Mouse (Mus musculus) heart, embryonic 12.5 days (tissue): Measurements from ENCODE around the gene Toporsl. TPM values are rescaled to one million over a fixed set of nuclear protein-coding genes. Genes with fewer than 3 reads are reported as not detected.

Source experiments
- ATAC-seq: fragments of 200-750 bp; cut with Nextera tagmentation; 2 replicates; pipeline ENCODE4 v1.8.0; 2017; ENCODE audit warnings: moderate TSS enrichment, moderate library complexity; ENCODE audit not compliant: insufficient number of reproducible peaks, low FRiP score
- H3K27ac ChIP-seq: fragments of 300-500 bp; sonication (generic); 2 replicates; pipeline ENCODE4 v1.5.1; 2016; ENCODE audit warnings: mild to moderate bottlenecking, moderate library complexity; ENCODE audit not compliant: poor library complexity, severe bottlenecking
- H3K27me3 ChIP-seq: fragments of 300-500 bp; sonication (generic); replicated peaks from 2 replicates; pipeline ENCODE4 v1.6.1; 2016; ENCODE audit warnings: mild to moderate bottlenecking, moderate library complexity
- H3K36me3 ChIP-seq: fragments of 300-500 bp; sonication (generic); 2 replicates; pipeline ENCODE4 v1.6.1; 2016; ENCODE audit warnings: mild to moderate bottlenecking, moderate library complexity
- H3K4me1 ChIP-seq: fragments of 300-500 bp; sonication (generic); replicated peaks from 2 replicates; pipeline ENCODE4 v1.6.1; 2016; ENCODE audit warnings: mild to moderate bottlenecking
- H3K4me2 ChIP-seq: fragments of 300-500 bp; sonication (generic); 2 replicates; pipeline ENCODE4 v1.6.1; 2016; ENCODE audit warnings: mild to moderate bottlenecking, moderate library complexity
- H3K4me3 ChIP-seq: fragments of 300-500 bp; sonication (generic); 2 replicates; pipeline ENCODE4 v1.5.1; 2016; ENCODE audit warnings: mild to moderate bottlenecking
- H3K9ac ChIP-seq: fragments of 300-500 bp; sonication (generic); 2 replicates; pipeline ENCODE4 v1.6.1; 2016; ENCODE audit warnings: mild to moderate bottlenecking, moderate library complexity
- H3K9me3 ChIP-seq: fragments of 300-500 bp; sonication (generic); replicated peaks from 2 replicates; pipeline ENCODE4 v1.6.1; 2016; ENCODE audit warnings: mild to moderate bottlenecking, moderate library complexity
- WGBS: fragments of 180-500 bp; shearing (Covaris S2); methylation state at CpG from one replicate; pipeline ENCODE4 v1.1.7; 2016; 5-methylcytosine and 5-hydroxymethylcytosine counted together
- polyA plus RNA-seq: library from polyadenylated mRNA; unstranded; fragments of >200 nt; fragmentation: Nextera tagmentation; extraction: Ambion mirVana; gene quantifications from 2 replicates; pipeline ENCODE4 v1.2.1, GENCODE M21; 2016

The Toporsl gene
- not detected in 2 replicates for polyA plus RNA-seq

DNA sequence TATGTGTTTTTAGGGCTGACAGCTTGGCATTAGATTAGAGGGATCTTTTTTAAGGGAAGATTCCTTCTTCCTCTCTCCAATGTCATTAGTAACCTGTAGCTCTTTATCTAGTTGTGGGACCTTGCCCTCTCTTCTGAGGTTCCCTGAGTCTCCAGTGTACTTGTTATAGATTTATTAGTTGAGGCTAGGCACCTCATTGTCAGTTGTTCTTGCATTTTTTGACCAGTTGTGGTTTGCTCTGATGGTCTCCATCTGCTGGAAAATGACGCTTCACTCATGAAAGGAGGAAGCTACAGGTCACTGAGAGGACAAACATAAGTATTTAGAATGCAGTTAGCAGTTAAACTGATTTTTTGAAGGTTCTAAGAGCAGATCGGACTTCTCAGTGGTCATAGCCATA, at the start of gene Toporsl:
Toporsl (plus strand) TSS at position 348 of the 400 bp plus-strand sequence.
- WGBS: 74% methylated on average over 2 of the region's 2 CpGs

DNA sequence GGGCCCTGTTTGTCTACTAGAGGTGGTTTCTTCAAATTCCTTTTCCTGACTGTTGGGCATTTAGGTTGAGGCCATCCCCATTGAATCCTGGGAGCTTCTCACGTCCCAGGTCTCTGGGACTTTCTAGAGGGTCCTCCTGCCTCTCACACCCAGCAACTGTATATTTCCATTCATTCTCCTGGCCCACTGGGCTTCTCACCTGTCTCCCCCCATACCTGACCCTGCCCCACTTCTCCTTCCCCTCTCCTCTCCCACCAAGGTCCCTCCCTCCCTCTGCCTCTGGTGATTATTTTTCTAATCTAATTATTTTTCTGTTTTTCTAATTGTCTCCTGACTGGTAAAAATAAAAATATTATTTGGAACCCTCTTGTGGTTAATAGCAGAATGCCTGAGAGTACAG, 38.4 kb upstream of the Toporsl start:
- Histone ChIP-seq H3K4me1 (no peaks in the 10 kb centered on the region), H3K27me3 (no peaks in the 10 kb centered on the region), H3K4me3 (no peak overlapping the region), H3K36me3 (no peaks in the 10 kb centered on the region), H3K9me3 (no peaks in the 10 kb centered on the region), H3K4me2 (no peak overlapping the region), H3K27ac (no peak overlapping the region), H3K9ac (no peak overlapping the region)
- 72% methylated on average over 1 of the region's 1 CpGs for WGBS
- ATAC-seq: no peak

More for the DNA sequence above, at the start of gene Toporsl:
- Histone ChIP-seq H3K27ac (no peak within 1 kb of the TSS), H3K4me2 (no peak within 1 kb of the TSS), H3K9ac (no peak within 1 kb of the TSS), H3K36me3 (no peaks in the 10 kb centered on the region), H3K4me3 (no peak within 1 kb of the TSS), H3K9me3 (no peaks in the 10 kb centered on the region), H3K4me1 (no peaks in the 10 kb centered on the region), H3K27me3 (no peaks in the 10 kb centered on the region)
- ATAC-seq: no peak

DNA sequence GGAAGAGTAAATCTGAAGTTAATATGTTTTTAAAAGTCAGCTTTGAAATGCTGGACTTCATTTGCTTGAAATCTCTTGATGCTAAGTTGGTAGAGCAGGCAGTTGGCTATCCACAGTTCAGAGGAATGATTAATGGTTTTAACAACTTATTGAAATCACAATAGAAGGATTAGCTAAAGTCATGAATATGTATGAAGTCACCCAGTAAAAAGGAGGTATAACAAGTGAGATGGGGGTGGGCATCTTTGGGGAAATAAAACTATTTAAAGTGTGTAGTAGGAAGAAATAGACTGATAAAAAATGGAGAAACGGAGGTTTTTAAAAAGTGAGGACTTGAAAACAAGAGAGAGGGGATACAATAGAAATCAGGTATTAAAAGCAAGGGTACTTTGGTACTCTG, 38.0 kb upstream of the Toporsl start:
- Histone ChIP-seq H3K4me2 (no peak overlapping the region), H3K9me3 (no peaks in the 10 kb centered on the region)

DNA sequence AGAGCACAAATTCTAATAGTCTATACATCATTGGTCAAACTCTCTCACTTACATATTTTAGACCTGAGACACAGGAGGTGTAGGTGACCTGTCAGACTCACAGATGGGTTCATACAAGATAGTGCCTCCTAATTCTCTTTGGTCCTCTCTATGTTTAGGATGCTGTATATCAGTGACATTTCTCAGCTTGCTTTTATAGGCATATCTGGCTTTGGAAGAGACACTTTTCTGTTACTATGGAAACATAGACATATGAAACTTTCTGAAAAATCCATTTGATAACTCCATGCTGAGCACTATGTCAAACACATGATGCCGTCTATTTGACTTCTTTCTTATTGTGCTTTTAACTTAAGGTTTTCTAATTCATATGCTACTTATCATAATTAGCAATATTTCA, 32.2 kb upstream of the Toporsl start:
- WGBS: 79% methylated on average over 1 of the region's 1 CpGs
- H3K9ac ChIP-seq: no peak overlapping the region
- H3K27ac ChIP-seq: no peak overlapping the region
- no peak overlapping the region for H3K4me3 ChIP-seq
- H3K27me3 ChIP-seq: no peaks in the 10 kb centered on the region
- H3K4me2 ChIP-seq: no peak overlapping the region
- H3K9me3 ChIP-seq: no peaks in the 10 kb centered on the region
- H3K36me3 ChIP-seq: no peaks in the 10 kb centered on the region
- H3K4me1 ChIP-seq: no peaks in the 10 kb centered on the region
- ATAC-seq: no peak

More for the DNA sequence above, 38.0 kb upstream of the Toporsl start:
- Histone ChIP-seq H3K36me3 (no peaks in the 10 kb centered on the region), H3K27ac (no peak overlapping the region), H3K9ac (no peak overlapping the region), H3K4me3 (no peak overlapping the region), H3K27me3 (no peaks in the 10 kb centered on the region), H3K4me1 (no peaks in the 10 kb centered on the region)
- no peak for ATAC-seq
- 45% methylated on average over 1 of the region's 1 CpGs for WGBS

DNA sequence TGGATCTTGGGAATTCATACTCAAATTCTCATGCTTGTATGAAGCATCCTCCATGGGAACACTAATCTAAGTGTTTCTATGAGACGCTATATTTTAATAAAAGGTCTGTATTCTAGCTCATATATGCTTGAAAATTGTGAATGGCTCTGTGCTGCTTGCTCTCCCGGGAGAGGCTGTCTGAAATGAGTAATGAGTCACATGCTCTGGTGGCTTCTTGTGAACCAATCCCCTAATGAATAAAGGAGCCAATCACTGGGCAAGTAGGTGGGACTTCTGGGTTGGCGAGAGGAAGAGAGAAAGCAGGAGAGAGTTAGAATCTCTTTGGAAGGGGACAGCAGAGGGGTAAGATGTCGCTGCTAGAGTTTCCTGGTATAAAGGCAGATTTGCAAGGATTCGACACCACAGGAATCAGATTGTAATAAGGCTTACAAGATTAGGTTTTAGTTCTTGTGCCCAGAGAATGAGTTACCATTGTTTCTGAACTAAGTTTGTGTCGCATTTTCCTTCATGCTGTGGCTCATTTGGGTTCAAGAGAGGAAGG, 9.8 kb upstream of the Toporsl start:
- Histone ChIP-seq H3K9me3 (no peaks in the 10 kb centered on the region), H3K27ac (no peak overlapping the region), H3K4me2 (no peak overlapping the region), H3K27me3 (no peaks in the 10 kb centered on the region), H3K4me1 (no peaks in the 10 kb centered on the region), H3K9ac (no peak overlapping the region), H3K4me3 (no peak overlapping the region), H3K36me3 (no peaks in the 10 kb centered on the region)
- ATAC-seq: no peak
- 69% methylated on average over 6 of the region's 6 CpGs for WGBS

DNA sequence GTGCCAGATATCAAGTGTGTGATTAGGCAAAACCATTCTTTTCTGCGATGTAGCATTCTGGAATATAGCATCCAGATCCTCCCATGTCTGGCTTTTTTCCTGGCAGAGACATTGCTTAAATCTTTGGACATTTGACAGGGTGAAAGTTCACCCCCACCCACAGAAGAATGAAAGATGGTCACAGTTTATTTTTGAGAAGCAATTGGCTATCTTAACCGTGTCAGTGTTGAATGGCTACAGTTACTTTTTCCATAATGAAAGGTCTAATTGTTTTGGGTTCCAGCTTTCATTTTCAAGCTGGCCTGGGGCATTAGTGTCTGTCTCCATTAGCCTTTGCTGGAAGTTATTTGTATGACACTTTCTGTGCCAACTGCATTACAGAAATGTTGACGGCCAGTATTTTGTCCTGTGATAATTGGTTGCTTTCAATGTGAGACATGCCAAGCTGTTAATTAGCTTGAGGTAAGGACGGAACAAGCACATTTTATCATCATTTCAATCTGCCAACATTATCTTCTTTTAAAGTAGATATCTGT, 2.2 kb upstream of the Toporsl start:
- no peaks in the 10 kb centered on the region for H3K9me3 ChIP-seq
- no peak overlapping the region for H3K4me2 ChIP-seq
- H3K36me3 ChIP-seq: no peaks in the 10 kb centered on the region
- H3K4me1 ChIP-seq: no peaks in the 10 kb centered on the region
- no peaks in the 10 kb centered on the region for H3K27me3 ChIP-seq
- 68% methylated on average over 4 of the region's 4 CpGs for WGBS
- no peak overlapping the region for H3K27ac ChIP-seq
- no peak overlapping the region for H3K4me3 ChIP-seq
- no peak for ATAC-seq
- H3K9ac ChIP-seq: no peak overlapping the region

DNA sequence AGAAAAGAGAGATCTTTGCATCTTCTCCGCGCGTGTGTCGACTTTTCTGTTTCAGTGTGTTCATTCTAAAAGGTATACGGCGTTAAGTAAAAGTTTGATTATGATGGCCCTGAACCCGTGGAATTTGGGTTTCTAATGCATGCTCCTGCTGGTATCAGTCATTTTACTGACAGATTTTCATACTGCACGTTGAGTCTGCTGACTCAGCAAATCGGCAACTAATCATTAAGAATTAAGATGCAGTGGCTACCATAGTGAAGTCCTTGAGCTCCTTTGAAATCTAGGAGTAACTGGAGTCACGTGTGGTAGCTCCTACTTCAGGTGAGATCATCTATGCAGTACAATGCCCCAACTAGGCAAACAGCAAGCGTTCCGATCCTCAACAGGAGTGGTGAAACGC, 1.4 kb upstream of the Toporsl start:
- no peaks in the 10 kb centered on the region for H3K9me3 ChIP-seq
- 84% methylated on average over 13 of the region's 13 CpGs for WGBS
- no peak overlapping the region for H3K27ac ChIP-seq
- H3K4me3 ChIP-seq: no peak overlapping the region
- H3K36me3 ChIP-seq: no peaks in the 10 kb centered on the region
- H3K4me1 ChIP-seq: no peaks in the 10 kb centered on the region
- H3K4me2 ChIP-seq: no peak overlapping the region
- no peak overlapping the region for H3K9ac ChIP-seq
- no peaks in the 10 kb centered on the region for H3K27me3 ChIP-seq
- ATAC-seq: no peak

DNA sequence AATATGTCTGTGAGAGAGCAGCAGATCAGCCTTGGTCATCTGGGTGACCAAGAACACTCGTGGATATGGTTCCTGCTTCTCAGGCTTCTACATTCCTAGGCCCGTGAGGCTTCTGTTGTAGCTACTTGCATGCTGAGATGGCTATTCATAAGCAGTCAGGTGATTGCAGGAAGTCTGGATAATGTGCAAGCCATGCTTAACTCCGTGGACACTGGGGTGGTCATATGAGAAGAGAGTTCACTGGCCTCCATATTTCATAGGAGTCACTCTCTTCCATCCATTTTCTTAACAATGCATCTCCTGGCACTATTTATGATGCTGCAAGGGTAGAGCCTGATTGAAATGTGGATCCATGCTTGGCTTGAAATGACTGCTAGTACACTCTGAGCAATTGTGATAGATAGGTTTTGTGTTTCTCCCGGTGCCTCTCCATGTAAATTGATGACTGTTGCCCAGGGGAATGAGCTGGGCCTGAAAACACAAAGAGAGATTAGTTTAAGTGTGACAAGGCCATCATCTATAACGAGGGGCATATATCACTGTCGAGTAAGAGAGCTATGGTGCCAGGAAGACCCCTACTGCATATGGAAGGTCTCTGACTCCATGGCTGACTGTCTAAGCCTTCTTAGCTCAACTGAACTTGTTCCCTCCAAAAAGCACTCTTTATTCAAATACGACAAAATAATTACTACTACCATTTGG, 2.3 kb downstream of the Toporsl start:
- no peak overlapping the region for H3K9ac ChIP-seq
- no peaks in the 10 kb centered on the region for H3K4me1 ChIP-seq
- 71% methylated on average over 7 of the region's 7 CpGs for WGBS
- H3K27ac ChIP-seq: no peak overlapping the region
- H3K9me3 ChIP-seq: no peaks in the 10 kb centered on the region
- no peak overlapping the region for H3K4me2 ChIP-seq
- ATAC-seq: no peak
- no peak overlapping the region for H3K4me3 ChIP-seq
- H3K27me3 ChIP-seq: no peaks in the 10 kb centered on the region
- no peaks in the 10 kb centered on the region for H3K36me3 ChIP-seq

DNA sequence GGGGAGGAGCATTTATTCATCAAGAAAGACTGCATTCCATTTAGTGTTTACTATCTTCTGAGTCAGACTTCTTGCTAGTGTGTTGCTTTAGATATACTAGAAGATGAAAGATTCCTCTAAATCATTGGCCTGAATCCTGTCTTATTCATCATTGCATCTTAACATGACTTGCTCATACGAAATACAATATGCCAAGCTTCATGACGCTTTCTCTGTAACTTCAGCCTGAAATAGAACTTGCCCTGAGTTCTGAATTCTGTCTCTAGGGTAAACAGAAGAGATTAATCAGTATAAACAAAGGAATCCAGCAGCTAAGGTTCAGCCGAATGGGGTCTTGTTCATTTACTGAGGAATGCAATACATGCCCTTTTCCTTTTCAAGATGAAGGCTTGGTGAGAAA, 10.8 kb downstream of the Toporsl start:
- Histone ChIP-seq H3K4me1 (no peaks in the 10 kb centered on the region), H3K27me3 (no peaks in the 10 kb centered on the region), H3K27ac (no peak overlapping the region), H3K9ac (no peak overlapping the region), H3K36me3 (no peaks in the 10 kb centered on the region), H3K4me2 (no peak overlapping the region), H3K4me3 (no peak overlapping the region), H3K9me3 (no peaks in the 10 kb centered on the region)
- ATAC-seq: no peak
- 59% methylated on average over 3 of the region's 3 CpGs for WGBS

DNA sequence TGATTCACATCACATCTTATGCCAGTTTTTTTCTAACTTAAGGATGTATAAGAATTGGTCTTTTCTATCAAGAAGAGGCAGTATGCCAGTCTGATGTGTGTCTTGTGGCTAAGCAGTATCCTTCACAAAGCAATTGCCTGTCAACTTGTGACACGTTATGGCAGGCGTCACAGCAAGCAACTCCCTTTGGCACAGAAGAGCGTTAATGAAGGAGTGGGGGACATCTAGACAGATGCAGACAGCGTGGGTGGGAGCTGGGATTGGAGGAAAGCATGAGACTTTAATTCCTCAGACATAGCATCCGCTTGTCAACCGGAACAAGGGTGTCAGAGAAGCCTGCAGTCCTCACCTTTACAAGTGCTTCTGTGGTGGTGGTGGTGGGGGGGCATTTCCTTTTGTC, 38.9 kb downstream of the Toporsl start:
- Histone ChIP-seq H3K36me3 (no peaks in the 10 kb centered on the region), H3K4me2 (no peak overlapping the region), H3K9ac (no peak overlapping the region), H3K4me1 (no peaks in the 10 kb centered on the region), H3K4me3 (no peak overlapping the region), H3K27ac (no peak overlapping the region), H3K27me3 (no peaks in the 10 kb centered on the region), H3K9me3 (no peaks in the 10 kb centered on the region)
- 60% methylated on average over 6 of the region's 6 CpGs for WGBS
- no peak for ATAC-seq

DNA sequence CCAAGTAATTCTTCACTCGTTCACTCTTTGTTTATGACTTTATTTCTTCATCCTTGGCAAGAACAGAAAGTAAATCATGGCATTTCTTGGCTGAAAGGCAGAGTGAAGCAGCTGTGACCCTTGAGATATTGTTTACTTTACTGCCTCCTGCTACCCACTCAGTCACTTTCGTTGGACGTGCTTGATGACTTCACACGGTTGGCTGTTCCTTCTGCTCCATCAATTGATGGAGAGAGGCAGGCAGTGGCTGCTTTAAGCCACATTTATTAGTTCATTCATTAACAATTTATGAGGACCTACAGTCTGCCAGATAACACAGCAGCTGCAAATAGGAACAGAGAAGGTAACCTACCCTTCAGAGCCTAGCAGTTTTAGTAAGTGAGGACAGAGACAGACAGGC, 51.7 kb downstream of the Toporsl start:
- H3K9me3 ChIP-seq: no peaks in the 10 kb centered on the region
- H3K36me3 ChIP-seq: no peaks in the 10 kb centered on the region
- no peaks in the 10 kb centered on the region for H3K27me3 ChIP-seq
- no peak overlapping the region for H3K27ac ChIP-seq
- H3K4me1 ChIP-seq: no peaks in the 10 kb centered on the region
- no peak overlapping the region for H3K4me2 ChIP-seq
- H3K9ac ChIP-seq: no peak overlapping the region
- H3K4me3 ChIP-seq: no peak overlapping the region
- ATAC-seq: no peak
- WGBS: 73% methylated on average over 4 of the region's 4 CpGs

DNA sequence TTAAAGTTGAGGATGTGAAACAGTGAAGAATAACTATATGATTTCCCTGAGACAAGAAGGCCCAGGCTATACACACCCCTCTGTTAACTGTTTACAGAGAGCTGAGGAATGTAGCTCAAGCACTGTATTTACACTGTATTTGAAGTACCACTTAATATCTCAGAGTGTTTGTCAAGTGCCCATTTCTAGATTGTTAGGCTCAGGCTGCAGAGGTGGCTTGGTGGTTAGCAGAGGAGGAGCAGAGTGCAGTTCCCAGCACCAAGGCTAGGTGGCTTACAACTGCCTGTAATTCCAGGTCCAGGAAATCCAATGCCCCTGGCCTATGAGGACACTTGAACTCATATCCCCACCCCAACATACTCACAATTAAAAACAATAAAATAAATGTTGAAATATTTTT, 63.6 kb downstream of the Toporsl start:
- Histone ChIP-seq H3K27ac (no peak overlapping the region), H3K4me2 (no peak overlapping the region), H3K9me3 (no peaks in the 10 kb centered on the region), H3K36me3 (no peaks in the 10 kb centered on the region), H3K4me3 (no peak overlapping the region), H3K27me3 (no peaks in the 10 kb centered on the region), H3K9ac (no peak overlapping the region), H3K4me1 (0 out of 2 replicates have a peak, but pooled peaks cover 6% of the 10 kb centered on the region)
- no peak for ATAC-seq
